Mouse (Mus musculus): ENCODE results near the gene Sec31b.
A peak's percentile ranks its signal among the peaks of the same experiment; 100 is the strongest.

Sec31b gene

GRCm38 (mm10) chr19:44487266-44487665 is 58.4 kb downstream of the Sec31b start:
- DNase-seq (ENCODE audit: low read depth in 1 of 2, low spot score in 2 of 2): peak; percentile 6 to 7

DNA sequence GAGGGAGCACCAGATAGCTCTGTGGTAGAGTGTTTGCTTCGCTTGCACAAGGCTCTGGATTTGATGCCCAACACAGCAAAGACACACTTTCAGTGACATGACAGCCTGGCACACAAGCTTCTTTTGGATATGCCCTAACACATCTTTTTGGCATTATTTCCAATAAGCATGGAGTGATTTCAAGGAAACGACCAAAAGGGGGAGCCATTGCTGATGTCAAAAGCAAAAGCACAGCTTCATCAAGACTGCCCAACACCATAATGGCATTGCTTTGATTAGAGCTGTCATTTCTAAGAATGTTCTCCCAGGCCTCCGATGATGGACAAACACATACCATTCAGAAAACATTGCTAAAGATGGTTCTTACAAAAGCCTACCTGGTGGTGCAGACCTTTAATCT is 69.1 kb downstream of the Sec31b start:
- DNase-seq (ENCODE audit: low read depth in 1 of 2, low spot score in 2 of 2): no peak

DNA sequence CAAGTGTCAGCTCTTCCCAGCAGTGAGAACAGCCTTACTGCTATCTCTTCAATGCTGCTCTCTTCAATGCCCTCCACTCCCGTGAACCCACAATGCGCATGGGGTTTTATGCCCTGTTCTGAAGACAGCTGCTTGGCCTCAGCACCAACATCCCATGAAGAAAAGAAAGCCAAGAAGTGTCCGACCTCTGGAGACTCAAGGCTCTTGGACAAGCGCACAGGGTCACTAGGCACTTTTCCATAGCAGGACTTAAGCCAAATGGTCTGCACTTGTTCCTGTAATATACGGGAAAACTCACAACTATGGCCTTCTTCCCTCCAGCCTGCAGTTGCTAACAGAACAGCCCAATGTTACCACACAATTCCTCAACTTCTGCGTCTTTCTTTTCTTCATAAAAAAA is 70.4 kb downstream of the Sec31b start:
- DNase-seq (ENCODE audit: low read depth in 1 of 2, low spot score in 2 of 2): no peak

DNA sequence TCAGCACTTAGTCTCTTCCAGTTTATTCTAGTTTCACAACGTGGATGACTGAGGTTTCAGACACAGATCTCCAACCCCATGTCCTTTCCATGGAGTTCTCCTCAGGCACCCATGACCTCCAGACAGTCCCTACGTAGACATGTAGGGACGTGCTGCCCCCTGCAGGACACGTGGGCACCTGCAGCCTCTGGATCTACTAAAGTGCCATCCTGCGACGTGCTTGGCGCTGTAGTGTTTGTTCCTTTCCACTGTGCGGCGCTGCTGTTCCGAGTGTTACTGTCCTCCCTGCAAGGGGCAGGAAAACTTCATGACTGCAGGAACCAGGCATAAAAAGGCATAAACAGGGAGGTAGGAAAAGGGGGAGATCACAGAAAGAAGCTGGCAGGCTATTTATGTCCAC is 71.5 kb downstream of the Sec31b start:
- DNase-seq (ENCODE audit: low read depth in 1 of 2, low spot score in 2 of 2): peak; percentile 40 to 48

Data from monocyte, adult 2 months (primary cell).